Mouse (Mus musculus) heart, postnatal 4 days (tissue): ENCODE measurements around the gene Ccdc88c. TPM values are rescaled to one million over a fixed set of nuclear protein-coding genes. Genes with fewer than 3 reads are reported as not detected.
A peak's percentile ranks its signal among the peaks of the same experiment; 100 is the strongest.

Source experiments
- DNase-seq: peaks from one replicate; pipeline ENCODE4 v3.0.0; 2021
- total RNA-seq, 2 experiments: library from RNA; stranded (reverse); gene quantifications; 2 replicates each; pipeline ENCODE4 v1.2.3; 2021

The Ccdc88c gene
- 10 to 100 TPM; 10.9 to 11.4 TPM for total RNA-seq

DNA sequence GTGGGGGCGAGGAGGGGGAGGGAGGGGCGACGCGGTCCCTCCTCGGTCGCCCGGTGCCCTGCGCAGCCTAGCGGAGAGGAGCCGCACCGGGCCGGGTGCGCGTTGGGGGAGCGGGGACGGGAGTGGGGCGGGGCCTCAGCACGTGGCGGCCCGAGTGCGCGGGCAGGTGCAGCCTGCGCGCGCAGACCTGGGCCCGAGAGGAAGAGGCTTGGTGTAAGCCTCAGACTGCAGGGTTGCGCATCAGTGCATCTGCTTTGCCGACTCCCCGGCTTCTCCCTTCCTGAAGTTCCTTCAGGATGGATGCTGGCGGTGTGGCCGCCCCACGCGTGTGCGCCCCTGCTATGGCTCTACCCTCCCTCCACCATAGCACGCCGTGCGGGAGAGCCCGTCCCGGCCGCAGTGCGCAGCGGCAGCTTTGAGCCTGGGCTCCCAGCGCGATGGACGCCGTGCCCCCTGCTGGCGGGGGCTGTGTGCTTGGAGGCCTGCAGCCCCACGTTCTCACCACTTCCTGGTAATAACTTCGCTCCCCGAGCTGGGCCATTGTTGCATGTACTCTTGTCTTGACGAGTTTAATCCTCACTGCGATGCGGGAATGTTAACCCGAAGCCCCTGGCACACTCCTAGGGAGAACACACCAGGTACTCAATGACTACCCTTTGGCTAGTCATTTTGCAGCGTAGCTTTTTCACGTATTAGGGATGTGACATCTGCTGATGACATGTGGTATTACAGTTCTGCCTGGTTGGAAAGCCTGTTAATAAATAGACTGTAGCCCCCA lies at the start of gene Ccdc88c:
Gene Ccdc88c, minus strand, starts transcription at position 103 of the 778 bp plus-strand sequence.
- DNase-seq = peak; percentile 85

DNA sequence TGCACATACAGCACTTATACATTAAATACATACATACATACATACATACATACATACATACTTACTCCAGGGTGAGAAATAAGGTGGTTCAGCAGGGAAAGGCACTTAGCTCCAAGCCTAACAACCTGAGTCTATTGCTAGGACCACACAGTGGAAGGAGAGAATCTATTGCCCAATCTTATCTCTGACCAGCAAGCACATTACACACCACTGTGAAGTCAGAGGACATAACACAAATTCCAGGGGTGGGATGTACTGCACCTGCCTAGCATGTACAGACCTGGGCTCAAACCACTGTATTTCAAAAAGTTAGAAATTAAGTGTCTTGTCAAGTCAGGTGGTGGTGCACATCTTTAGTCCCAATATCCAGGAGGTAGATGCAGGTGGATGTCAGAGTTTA lies 49.1 kb upstream of the Ccdc88c start:
- no peak for DNase-seq

DNA sequence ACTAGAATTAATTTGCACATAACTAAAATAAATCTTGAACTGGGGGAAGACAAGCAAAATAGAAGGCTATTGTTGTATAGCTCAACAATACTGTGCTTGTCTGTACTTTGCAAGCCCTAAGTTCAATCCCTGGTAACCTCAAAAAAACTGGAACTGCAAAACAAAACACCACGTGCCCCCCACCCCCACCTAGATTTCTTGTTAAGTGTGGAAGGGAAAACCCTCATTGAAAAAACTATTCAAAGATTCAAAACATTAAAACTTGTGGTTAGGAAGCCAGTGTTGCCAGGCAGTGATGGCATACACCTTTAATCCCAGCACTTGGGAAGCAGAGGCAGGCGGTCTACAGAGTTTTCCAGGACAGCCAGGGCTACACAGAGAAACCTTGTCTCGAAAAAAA lies 46.6 kb upstream of the Ccdc88c start:
- no peak for DNase-seq

DNA sequence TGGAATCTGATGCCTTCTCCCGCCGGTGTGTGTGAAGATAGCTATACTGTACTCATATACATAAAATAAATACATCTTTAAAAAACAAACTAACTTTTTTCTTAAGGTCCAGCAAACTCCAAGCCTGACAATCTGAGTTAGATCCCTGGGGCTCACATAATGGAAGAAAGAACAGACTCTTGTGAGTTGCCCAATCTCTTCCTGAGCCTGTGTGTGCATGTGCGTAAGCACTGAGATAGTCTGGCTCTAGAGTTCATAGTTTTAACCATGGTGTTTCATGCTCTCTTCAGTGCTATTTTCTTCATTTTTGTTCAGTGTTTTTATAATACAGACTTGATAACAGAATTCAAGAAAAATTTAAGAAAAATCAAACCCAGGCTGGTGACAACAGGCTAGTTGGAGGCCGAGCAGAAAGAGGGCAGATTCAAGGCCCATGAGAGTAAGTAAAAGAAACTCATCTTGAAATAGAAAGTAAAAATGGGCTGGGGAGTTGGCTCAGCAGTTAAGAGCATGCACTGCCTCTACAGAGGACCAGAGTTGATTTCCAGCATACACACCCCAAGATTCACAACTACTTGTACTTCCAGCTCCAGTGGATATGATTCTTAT lies 46.1 kb upstream of the Ccdc88c start:
- DNase-seq = no peak

DNA sequence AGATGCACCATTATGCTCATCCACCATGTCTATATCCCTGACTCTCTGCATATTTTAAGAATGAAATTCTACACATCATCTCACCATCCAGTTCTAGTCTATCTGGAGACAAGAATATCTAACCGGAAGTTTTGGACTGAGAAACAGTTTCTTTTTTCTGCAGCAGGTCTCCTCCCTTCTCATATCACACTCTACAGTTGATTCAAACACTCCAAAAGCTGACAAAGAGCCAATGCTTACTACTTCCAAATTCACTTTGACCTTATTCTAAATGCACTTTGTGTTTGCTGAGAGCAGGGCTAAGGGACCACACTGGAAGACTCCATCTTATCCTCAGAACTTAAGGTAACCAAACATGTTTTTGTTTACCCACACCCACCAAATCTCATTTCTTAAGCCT lies 41.0 kb upstream of the Ccdc88c start:
- DNase-seq = no peak

DNA sequence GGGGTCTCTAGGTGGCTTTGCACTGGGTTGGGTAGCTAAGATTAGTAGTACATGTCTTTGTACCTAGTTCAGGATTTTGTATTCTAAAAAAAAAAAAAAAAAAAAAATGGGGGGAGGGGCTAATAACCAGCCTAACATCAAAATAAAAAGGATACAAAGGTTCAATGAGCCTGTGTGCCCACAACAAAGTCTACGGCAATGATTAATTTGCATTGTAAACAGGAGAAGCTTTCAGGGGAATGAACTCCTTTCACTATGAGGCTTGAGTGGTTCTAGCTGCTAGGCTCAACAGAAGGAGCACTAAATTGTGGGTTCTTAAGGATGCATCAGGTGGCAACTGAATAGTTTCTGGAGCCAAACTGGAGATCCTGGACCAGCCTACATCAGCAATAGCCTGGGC lies 37.5 kb upstream of the Ccdc88c start:
- no peak for DNase-seq

DNA sequence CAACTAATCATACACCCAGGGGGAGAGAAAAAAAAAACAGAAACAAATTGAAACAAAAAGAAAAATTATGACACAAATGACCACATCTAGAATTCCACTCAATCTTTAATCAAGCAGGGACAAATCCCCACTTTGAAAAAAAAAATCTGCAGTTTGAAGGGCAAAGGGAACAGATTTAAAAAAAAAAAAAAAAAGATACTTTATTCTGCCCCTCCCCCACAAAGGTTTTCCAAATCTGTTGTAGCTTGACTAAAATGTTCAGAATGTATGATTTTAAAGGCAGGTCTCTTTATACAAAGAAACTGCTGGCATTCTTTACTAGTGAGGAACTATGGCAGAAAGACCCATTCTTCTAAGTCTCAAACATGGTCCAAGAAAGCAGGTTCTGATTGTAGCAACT lies 11.1 kb upstream of the Ccdc88c start:
- DNase-seq = no peak

DNA sequence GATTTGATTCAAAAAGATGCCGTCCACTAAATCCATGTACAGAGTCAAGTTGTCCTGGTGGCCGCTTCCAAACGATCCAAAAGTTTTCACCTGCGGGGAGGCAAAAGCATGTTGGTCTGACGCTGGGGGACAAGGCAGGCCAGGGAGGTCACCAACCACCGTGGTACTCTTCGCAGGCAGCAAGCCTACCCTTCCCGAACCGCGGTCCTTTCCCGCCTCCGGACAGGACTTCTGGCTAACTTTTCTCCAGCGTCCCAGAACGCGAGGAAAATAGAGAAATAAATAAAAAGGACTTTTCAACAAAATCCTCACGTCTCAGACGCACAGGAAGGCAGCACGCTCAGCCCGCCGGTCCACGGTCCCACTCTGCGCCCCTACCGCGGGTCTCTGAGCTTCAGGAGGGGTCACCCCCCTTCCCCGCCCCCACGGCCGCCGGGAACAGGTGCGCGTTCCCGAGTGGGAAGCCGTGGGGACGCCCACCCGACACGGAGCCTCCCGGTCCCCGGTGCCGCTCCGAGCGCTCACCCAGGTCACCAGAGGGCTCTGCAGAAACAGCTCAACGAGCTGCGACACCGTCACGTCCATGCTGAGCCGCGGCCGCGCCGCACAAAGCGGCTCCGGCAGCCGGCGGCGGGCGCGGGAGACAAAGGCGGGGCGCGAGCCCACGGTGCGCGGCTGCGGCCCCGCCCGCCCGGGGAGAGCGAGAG lies 456 bp downstream of the Ccdc88c start:
- DNase-seq = no peak

DNA sequence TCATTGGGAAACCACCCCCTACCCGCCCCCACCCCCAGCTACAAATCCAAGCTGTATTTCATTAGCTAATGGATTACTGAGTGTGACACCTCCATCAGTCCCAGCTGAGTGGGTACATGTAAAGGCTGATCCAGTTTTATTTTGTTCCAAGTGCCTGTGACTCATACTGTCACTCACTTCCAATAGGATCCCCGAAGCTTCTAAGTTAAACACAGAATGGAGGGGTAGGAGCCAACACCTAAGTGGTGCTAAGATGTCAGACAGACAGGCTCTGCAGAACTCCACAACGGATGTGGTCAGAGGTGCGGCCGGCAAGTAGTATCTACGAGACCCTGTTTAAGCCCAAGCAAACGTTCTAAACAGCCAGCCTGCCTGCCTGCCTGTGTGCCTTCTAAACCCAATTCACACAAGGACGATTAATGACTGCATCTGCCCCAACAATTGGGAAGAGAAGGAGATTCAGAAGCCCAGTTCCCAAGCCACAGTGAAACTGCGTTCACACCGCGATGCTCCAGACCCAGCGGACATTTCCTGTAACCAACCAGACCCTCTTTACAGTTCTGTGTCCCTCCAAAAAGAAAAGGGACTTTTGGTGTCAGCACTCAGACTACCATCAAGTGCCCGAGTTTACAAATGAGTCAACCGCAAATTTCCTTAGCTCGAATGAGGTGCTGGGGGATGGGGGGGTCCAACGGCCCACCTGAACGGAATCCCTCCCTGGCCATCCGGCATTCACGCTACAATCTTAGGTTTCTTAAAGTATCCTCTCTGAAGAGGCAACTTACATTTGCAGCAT lies 1.2 kb downstream of the Ccdc88c start:
- no peak for DNase-seq

DNA sequence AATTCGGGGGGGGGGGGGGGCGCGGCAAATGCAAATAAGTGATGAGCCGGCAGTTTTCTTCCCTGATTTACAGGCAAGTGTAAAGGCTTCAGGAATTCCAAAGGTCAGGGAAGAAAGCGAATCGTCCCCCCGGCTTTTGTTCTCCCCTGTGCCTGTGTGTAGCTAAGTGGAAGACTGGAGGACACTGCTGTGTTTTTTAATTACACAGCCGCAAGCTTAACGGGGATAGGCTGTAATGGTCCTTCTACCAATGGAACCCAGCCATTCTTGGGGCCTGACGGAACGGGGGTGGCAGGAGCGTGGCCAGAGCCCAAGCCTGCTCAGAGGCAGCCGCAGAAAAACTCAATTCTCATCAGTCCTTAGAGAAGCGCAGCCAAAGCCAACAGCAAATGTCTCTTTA lies 1.9 kb downstream of the Ccdc88c start:
- DNase-seq = no peak

DNA sequence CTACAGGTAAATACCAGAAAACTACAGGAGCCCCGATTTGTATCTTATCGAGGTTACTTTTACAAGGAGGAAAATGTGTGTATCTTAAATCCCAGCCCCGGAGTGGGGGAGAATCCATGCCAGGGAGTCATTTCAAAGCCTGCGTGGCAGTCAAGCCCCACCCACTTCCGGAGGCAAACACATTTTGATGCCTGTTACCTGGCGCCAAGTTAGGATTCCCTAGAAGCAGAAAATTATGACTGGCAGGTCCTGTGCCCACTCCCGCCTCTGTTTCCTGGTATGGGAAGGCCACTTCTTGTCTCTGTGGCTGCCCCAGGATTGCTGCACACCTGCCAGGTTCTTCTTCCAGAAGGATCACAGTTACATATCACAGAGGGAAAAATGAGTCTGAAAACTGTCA lies 2.3 kb downstream of the Ccdc88c start:
- DNase-seq = no peak

DNA sequence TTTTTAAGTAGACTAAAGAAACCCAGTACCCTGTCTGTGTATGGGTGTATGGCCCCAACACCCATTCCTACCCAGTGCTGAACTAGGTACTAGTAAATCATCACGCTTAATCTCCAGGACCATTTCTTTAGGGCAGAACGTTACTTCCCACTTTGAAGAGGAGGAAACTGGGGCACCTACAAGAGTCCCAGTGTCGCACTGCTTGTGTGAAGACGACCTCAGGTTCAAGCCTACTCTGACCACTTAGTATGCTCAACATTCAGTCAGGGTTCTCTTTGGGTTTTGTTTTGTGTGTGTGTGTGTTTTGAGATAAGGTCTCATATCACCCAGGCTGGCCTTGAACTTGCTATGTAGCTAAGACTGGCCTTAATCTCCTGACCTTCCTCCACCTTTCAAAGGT lies 2.8 kb downstream of the Ccdc88c start:
- DNase-seq = peak; percentile 3

DNA sequence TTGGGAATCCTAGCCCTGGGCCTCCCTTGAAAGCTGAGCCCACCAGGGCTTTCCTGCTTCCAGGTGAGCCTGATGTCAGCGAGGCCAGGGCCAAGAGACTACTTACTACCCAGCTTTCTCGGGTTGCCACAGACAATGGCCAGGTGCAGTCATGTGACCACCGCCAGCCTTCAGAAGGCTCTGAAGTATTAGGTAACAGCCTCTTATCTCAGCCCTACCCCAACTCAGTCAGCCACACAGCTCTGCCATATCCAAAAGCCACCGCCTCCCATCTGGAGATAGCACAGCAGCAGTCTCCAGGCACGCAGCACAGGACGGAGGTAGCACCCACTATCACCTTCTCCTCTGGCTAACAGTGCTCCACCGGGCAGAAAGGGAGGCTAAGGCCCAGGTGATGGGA lies 3.5 kb downstream of the Ccdc88c start:
- DNase-seq = no peak

DNA sequence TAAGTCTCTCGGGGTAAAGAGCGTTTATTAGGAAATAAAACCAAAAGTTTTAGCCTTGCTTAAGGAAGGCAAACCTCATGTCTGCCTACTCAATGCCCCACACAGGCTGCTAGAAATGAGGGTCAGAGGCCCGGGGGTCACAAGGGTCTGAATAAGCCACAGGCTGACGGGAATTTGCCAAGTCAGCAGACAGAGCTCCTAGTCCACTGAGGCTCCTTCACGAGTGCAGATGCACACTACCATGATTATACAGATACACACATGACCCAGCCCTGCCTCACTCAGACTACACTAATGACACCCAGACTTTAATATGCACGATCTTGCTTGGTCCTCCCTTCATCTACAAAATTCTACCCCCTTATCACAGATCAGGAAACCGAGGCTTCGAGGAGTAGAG lies 4.0 kb downstream of the Ccdc88c start:
- no peak for DNase-seq

DNA sequence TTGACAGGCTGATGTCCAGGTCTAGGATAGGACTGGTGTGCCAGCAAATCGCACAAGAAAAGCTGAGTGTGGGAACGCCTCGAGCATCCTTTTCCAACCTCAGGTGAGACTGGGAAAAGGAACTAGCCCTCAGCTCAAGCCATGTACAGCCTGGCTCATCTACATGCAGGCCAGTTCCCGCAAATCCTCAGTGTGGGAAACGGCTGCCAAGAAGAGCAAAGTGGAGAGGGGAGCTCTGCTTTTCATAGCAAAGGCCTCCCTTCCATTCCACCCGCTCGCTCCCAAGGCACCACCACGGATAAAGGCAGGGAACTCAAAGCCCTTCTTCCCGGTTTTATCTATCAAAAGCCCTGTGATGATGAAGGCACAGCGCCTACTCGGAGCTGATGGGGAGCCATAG lies 5.7 kb downstream of the Ccdc88c start:
- no peak for DNase-seq

DNA sequence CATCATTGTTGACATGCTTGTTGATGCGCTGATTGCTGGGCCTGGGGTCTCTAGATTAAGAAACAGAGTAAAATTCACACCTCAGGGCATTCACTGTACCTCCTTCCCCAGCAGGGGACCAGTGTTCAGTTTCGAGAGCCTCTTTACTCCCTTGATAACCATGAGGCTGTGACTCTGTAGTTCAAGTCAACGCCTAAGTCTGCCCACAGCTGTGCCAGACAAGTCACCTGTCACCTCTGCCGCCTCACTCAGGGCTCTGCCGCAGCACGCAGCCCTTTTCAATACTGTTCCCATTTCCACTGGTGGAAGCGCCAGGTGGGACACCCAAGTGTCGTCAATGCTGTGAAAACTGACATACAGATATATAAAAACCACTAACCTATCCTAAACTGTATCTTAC lies 6.5 kb downstream of the Ccdc88c start:
- no peak for DNase-seq

DNA sequence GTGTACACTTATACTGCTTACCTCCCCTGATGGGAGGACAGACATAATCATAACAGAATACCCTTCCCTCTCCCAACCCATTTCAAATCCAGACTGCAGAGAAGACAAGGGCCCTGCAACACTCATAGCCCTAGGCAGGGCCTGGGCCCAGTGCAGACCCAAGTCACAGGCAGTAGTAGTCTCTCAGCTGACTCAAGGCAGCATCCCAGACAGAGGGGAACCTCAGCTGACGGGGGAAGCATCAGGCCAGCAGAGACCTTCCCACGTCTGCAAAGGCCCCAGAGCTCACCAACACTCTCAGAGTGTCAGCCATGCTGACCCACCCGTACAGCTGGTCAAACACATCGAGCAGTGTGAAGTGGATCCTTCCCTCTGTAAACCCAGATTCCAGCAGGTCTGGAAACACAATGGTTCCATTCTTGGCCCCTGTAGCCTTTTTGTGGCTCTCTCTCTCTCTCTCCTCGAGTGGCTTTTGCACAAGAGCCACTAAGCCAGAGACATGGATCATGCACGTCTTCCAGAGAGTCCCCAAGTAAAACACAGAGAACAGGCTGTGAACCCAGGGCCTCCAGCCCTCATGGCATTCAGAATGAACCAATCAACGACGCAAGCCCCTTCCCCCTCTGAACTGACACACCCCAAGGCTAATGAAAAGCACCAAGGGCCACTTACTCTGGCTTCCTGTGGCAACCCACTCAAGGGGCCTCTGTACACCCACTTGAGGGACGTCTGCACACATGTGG lies 7.2 kb downstream of the Ccdc88c start:
- DNase-seq = no peak

DNA sequence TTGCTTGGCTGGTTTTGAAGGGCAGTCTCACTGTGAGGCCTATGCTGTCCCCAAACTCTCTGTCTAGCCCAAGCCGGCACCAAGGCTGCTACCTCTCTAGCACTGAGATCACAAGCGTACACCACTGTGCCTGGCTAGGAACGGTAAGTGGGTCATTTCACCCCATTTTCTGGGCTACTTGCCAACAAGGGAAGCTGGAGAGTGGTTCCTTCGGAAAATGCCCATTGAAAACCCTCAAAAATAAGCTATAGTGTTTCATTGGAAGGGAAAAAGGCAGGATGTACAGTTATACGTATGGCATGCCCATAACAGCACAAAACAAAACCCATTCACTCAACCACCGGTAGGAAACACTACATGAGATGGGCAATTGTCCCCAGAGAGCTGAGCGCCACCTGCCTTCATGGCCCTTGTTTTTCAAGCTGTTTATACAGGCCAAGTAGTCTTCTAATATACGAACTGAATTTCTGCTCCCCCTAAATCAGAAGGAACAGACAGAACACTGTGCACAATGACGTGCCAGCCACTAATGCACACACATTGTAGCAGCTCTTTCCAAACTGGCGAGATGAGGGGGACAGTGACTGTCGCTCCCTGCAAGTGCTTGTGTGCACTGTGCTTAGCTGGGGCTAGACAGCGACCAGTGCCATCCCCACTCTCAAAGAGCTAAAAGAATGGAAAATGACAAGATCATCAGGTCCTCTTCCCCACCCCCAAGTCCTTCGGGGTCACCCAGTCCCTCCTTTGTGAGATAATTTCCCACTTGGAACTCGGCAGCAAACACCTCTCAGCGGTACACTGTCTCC lies 8.4 kb downstream of the Ccdc88c start:
- DNase-seq = no peak

DNA sequence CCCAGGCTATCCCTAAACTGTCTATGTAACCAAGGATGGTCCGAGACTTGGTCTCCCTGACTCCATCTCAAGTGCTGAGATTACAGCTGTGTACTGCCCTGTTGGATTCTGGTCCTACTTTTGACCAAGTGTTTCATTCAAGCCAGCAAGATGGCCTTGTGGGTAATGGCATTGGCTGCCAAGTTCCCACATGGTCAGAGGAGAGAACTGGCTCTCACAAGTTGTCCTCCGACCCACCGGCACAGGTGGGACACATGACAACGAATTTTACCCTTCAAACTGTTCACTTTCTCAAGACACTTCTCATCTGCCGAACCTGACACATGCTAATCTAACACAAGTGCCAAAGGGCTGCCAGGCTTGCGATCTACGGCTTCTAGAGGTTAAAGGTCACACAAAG lies 9.4 kb downstream of the Ccdc88c start:
- no peak for DNase-seq

DNA sequence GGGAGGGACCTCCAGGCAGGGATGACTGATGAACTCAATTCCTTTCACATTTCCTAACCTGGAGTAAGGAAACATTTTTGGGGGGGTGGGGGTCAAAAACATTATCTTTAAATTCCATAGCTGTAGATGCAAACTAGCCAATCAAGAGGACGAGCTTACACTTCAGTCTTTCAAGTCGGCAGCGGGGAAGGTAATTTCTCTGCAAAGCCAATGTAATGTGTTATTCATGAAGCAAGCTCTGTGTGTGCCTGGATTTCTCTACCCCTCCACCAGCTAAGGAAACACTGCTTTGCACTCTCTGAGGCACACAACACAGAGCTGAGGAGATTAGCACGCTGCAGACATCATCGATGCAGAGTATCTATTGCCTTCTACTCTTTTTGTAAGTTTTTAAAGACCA lies 9.8 kb downstream of the Ccdc88c start:
- no peak for DNase-seq

DNA sequence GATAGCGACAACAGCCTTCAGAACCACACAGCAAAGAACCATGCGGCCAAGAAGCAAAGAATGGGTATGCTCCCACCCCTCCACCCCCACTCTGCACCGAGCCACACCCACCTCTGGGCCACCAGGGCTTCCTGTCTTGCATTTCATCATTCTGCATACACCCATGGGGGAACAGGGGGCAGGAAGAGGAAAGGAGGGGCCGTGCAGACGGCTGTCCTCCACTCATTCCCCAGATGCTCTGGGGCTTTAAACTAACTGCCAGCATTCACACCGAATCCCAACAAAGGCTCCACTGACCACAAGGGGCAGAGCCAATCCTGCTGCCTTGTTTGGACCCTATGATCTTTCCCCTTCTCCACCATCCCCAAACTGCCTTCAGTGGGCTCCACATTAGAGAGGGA lies 10.9 kb downstream of the Ccdc88c start:
- DNase-seq = peak; percentile 47
